Mouse (Mus musculus) adrenal gland, postnatal 25 days (tissue): ENCODE measurements around the gene Zfp64. TPM values are rescaled to one million over a fixed set of nuclear protein-coding genes. Genes with fewer than 3 reads are reported as not detected.

Experiments
- DNase-seq: peaks from one replicate; pipeline ENCODE4 v3.0.0; 2021; ENCODE audit warnings: mixed read lengths
- total RNA-seq: library from RNA; stranded (reverse); gene quantifications from 2 replicates; pipeline ENCODE4 v1.2.3, GENCODE M21; 2021

The Zfp64 gene
- total RNA-seq, 1 experiment from 2014 or later = 21.6 TPM

- DNase-seq = no peak
Observed at GRCm38 (mm10) chr2:168846180-168846720, 109.1 kb downstream of the Zfp64 start.

Other genes with a start within 250 kb of the Zfp64 start
- 60.9 and 63.6 TPM in 2 replicates for gene Atp9a, start 213.2 kb downstream of the Zfp64 start, total RNA-seq
- gene Sall4, start 187.6 kb downstream of the Zfp64 start, total RNA-seq = not detected in 2 replicates